ENCODE assay signal across 12 mouse cellular contexts in the genomic region with DNA sequence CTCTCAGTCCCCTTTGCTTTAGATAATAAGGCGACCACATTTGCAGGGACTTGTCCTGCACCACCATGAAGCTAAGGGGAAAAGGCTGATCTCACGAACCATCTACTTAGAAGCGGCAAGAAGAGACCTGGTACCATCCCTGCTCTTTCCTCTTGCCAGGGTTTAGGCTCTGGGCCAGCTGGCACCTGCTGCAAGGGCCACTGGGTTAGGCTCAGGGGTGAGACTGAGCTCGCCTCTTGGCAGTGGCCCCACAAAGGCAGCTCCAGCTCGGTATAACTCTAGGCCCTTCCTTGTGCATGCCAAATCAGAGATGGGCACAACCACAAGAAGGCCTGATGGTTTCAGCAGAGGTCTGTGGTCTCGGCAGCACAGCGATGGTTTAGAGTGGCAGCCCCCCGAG.
DNase-seq lines count a peak whose midpoint lies in the region; ATAC-seq lines count a peak whose summit lies in the region.
"Had no signal": no experiment of that assay in that cellular context is flagged by ENCODE, and none has a peak within 500 bp of the region (broad histone marks: within the 10 kb centered on the region; RNA-seq: fewer than 3 reads in every experiment).

No protein-coding gene starts in this region.

- peak; percentile 84 for DNase-seq in left cerebral cortex, postnatal 4 days
- no peak for DNase-seq in left cerebral cortex, adult 8-10 months (ENCODE audit: low spot score in 2 of 2)
- peak; percentile 85 to 86 for DNase-seq in cerebellum, adult 18-20 months
- DNase-seq in lung, postnatal 4 days, result peak; percentile 28 to 55
- no peak for DNase-seq in thymus, adult 18-20 months
- DNase-seq: lung, embryonic 14.5 days; thymus, postnatal 14 days had no signal

- H3K9ac ChIP-seq in heart, embryonic 11.5 days (ENCODE audit: low read depth, low read length), result 0 out of 2 replicates have a peak overlapping the region, but pooled peaks have one; percentile 28
- H3K9ac ChIP-seq in intestine, embryonic 16.5 days (ENCODE audit: low read depth, low read length), result no peak overlapping the region
- H3K9ac ChIP-seq: lung, embryonic 14.5 days; neural tube, embryonic 15.5 days had no signal

- WGBS in heart, embryonic 11.5 days (ENCODE audit: insufficient replicate concordance), result 83% methylated on average over 8 of the region's 8 CpGs
- 86% methylated on average over 8 of the region's 8 CpGs for WGBS in intestine, embryonic 16.5 days

- H3K36me3 ChIP-seq in heart, embryonic 11.5 days (ENCODE audit: control insufficient read depth, insufficient read depth, low read length), result no peaks in the 10 kb centered on the region
- H3K36me3 ChIP-seq in intestine, embryonic 16.5 days (ENCODE audit: control insufficient read depth, insufficient read depth, low read length), result no peaks in the 10 kb centered on the region

- intact Hi-C loops in left cerebral cortex, postnatal 4 days (cut with DNase I), result no loop called here

- ATAC-seq in heart, embryonic 11.5 days (replicated peaks; ENCODE audit: insufficient number of reproducible peaks, low FRiP score, low TSS enrichment), result no peak
- ATAC-seq in CD4-positive, CD25-positive, alpha-beta regulatory T cell, adult 4 months, result no peak
- ATAC-seq in intestine, embryonic 16.5 days, result no peak
- ATAC-seq: inflammation-experienced regulatory T-cells, adult 6 months had no signal

- H3K27me3 ChIP-seq in heart, embryonic 11.5 days (ENCODE audit: control insufficient read depth, insufficient read depth, low read length), result no peaks in the 10 kb centered on the region
- H3K27me3 ChIP-seq in intestine, embryonic 16.5 days (replicated peaks; ENCODE audit: control insufficient read depth, insufficient read depth, low read length), result no peaks in the 10 kb centered on the region
- H3K27me3 ChIP-seq: neural tube, embryonic 15.5 days had no signal

- peaks cover 64% of the 10 kb centered on the region for H3K4me1 ChIP-seq in heart, embryonic 11.5 days (ENCODE audit: control insufficient read depth, insufficient read depth, low read length)
- H3K4me1 ChIP-seq in intestine, embryonic 16.5 days (ENCODE audit: control insufficient read depth, insufficient read depth, low read length), result 0 out of 2 replicates have a peak, but pooled peaks cover under 1% of the 10 kb centered on the region

- H3K27ac ChIP-seq in heart, embryonic 11.5 days (ENCODE audit: low read depth, low read length), result peak overlapping the region; percentile 55
- no peak overlapping the region for H3K27ac ChIP-seq in intestine, embryonic 16.5 days (ENCODE audit: low read length)
- H3K27ac ChIP-seq: neural tube, embryonic 15.5 days had no signal

- no peak overlapping the region for H3K4me2 ChIP-seq in heart, embryonic 11.5 days
- no peak overlapping the region for H3K4me2 ChIP-seq in intestine, embryonic 16.5 days (ENCODE audit: low read depth, low read length)
- H3K4me2 ChIP-seq: lung, embryonic 14.5 days; neural tube, embryonic 15.5 days had no signal

- H3K9me3 ChIP-seq in heart, embryonic 11.5 days (replicated peaks; ENCODE audit: control insufficient read depth, low read length), result no peaks in the 10 kb centered on the region
- no peaks in the 10 kb centered on the region for H3K9me3 ChIP-seq in intestine, embryonic 16.5 days (ENCODE audit: control insufficient read depth, low read length)
- H3K9me3 ChIP-seq: neural tube, embryonic 15.5 days had no signal

- no peak overlapping the region for H3K4me3 ChIP-seq in heart, embryonic 11.5 days (ENCODE audit: low read depth, low read length)
- H3K4me3 ChIP-seq in intestine, embryonic 16.5 days (ENCODE audit: low read length), result no peak overlapping the region
- H3K4me3 ChIP-seq: neural tube, embryonic 15.5 days had no signal

Comparison
In these comparisons a context has a peak if more than half of its experiments do, and no peak if none do; other contexts are left out.
1. DNase-seq: peak in left cerebral cortex, postnatal 4 days (single experiment), cerebellum, adult 18-20 months (2 of 2) and lung, postnatal 4 days (2 of 2); none in left cerebral cortex, adult 8-10 months (0 of 2) and thymus, adult 18-20 months (0 of 2).